ENCODE assay signal across 13 mouse cellular contexts in genomic region chr16:63806437-63807129, GRCm38 (mm10). TPM values are rescaled to one million over a fixed set of nuclear protein-coding genes. Genes with fewer than 3 reads are reported as not detected.
A peak's percentile ranks its signal among the peaks of the same experiment; 100 is the strongest.
DNase-seq lines count a peak whose midpoint lies in the region; ATAC-seq and TF ChIP-seq lines count a peak whose summit lies in the region.
"Had no signal": no experiment of that assay in that cellular context is flagged by ENCODE, and none has a peak within 500 bp of the region (broad histone marks: within the 10 kb centered on the region; RNA-seq: fewer than 3 reads in every experiment).

No protein-coding gene starts in this region.

- peak overlapping the region; percentile 75 for H3K27ac ChIP-seq in forebrain, embryonic 12.5 days
- no peak overlapping the region for H3K27ac ChIP-seq in hindbrain, postnatal 0 days
- H3K27ac ChIP-seq in neural tube, embryonic 13.5 days (replicated peaks): peak overlapping the region; percentile 59
- no peak overlapping the region for H3K27ac ChIP-seq in kidney, embryonic 15.5 days

- TF ChIP-seq CTCF in hindbrain, postnatal 0 days (IDR thresholded peaks at IDR 0.05; ENCODE audit: low read depth): no peak

- H3K27me3 ChIP-seq in forebrain, embryonic 12.5 days: no peaks in the 10 kb centered on the region
- H3K27me3 ChIP-seq in hindbrain, postnatal 0 days (ENCODE audit: insufficient read depth, low read length): no peaks in the 10 kb centered on the region
- H3K27me3 ChIP-seq in neural tube, embryonic 13.5 days: no peaks in the 10 kb centered on the region
- no peaks in the 10 kb centered on the region for H3K27me3 ChIP-seq in kidney, embryonic 15.5 days

- peaks cover 15% of the 10 kb centered on the region for H3K4me1 ChIP-seq in forebrain, embryonic 12.5 days
- no peaks in the 10 kb centered on the region for H3K4me1 ChIP-seq in hindbrain, postnatal 0 days (ENCODE audit: insufficient read depth, low read length)
- H3K4me1 ChIP-seq in neural tube, embryonic 13.5 days (replicated peaks): peaks cover 12% of the 10 kb centered on the region; the same call in 1 of the 2 replicates
- H3K4me1 ChIP-seq in kidney, embryonic 15.5 days: no peaks in the 10 kb centered on the region

- H3K4me3 ChIP-seq in forebrain, embryonic 12.5 days (replicated peaks): no peak overlapping the region
- H3K4me3 ChIP-seq in hindbrain, postnatal 0 days (ENCODE audit: low read length): no peak overlapping the region
- H3K4me3 ChIP-seq in neural tube, embryonic 13.5 days: no peak overlapping the region
- no peak overlapping the region for H3K4me3 ChIP-seq in kidney, embryonic 15.5 days (replicated peaks)

- H3K9me3 ChIP-seq in forebrain, embryonic 12.5 days: no peaks in the 10 kb centered on the region
- H3K9me3 ChIP-seq in hindbrain, postnatal 0 days (ENCODE audit: low read length): no peaks in the 10 kb centered on the region
- no peaks in the 10 kb centered on the region for H3K9me3 ChIP-seq in neural tube, embryonic 13.5 days
- no peaks in the 10 kb centered on the region for H3K9me3 ChIP-seq in kidney, embryonic 15.5 days (replicated peaks)

- 16% methylated on average over 5 of the region's 5 CpGs for WGBS in forebrain, embryonic 12.5 days
- WGBS in hindbrain, postnatal 0 days: 14% methylated on average over 5 of the region's 5 CpGs
- WGBS in neural tube, embryonic 13.5 days: 6% methylated on average over 5 of the region's 5 CpGs
- WGBS in kidney, embryonic 15.5 days: 46% methylated on average over 5 of the region's 5 CpGs

- no peak for DNase-seq in cerebellum, adult 11-12 months
- DNase-seq in hindbrain, postnatal 0 days (ENCODE audit: low spot score): peak; percentile 71
- DNase-seq in lung, postnatal 4 days: no peak
- DNase-seq: gastrocnemius, postnatal 10 days; kidney, adult 2 months; lung, postnatal 36 days; thymus, adult 2 months had no signal

- ATAC-seq in cerebellum, adult (ENCODE audit: insufficient number of reproducible peaks, low FRiP score, low TSS enrichment): peak; percentile 68
- peak; percentile 97 for ATAC-seq in forebrain, embryonic 12.5 days (ENCODE audit: low FRiP score)
- peak; percentile 89 for ATAC-seq in hindbrain, postnatal 0 days
- peak; percentile 95 for ATAC-seq in neural tube, embryonic 13.5 days (ENCODE audit: low read depth)
- ATAC-seq in kidney, embryonic 15.5 days (replicated peaks; ENCODE audit: low FRiP score): no peak
- ATAC-seq in monocyte, adult 5-6 weeks (replicated peaks; ENCODE audit: insufficient number of reproducible peaks, low FRiP score, low TSS enrichment, poor library complexity, severe bottlenecking): no peak

- 0 out of 2 replicates have a peak overlapping the region, but pooled peaks have one; percentile 21 for H3K9ac ChIP-seq in forebrain, embryonic 12.5 days
- H3K9ac ChIP-seq in hindbrain, postnatal 0 days (replicated peaks; ENCODE audit: low read length): no peak overlapping the region
- no peak overlapping the region for H3K9ac ChIP-seq in neural tube, embryonic 13.5 days
- H3K9ac ChIP-seq in kidney, embryonic 15.5 days: no peak overlapping the region

- no peaks in the 10 kb centered on the region for H3K36me3 ChIP-seq in forebrain, embryonic 12.5 days (replicated peaks)
- H3K36me3 ChIP-seq in hindbrain, postnatal 0 days (ENCODE audit: insufficient read depth, low read length): no peaks in the 10 kb centered on the region
- no peaks in the 10 kb centered on the region for H3K36me3 ChIP-seq in neural tube, embryonic 13.5 days
- H3K36me3 ChIP-seq in kidney, embryonic 15.5 days: no peaks in the 10 kb centered on the region

- H3K4me2 ChIP-seq in forebrain, embryonic 12.5 days: 0 out of 2 replicates have a peak overlapping the region, but pooled peaks have one; percentile 13
- H3K4me2 ChIP-seq in hindbrain, postnatal 0 days (ENCODE audit: low read depth, low read length): peak overlapping the region; percentile 23
- peak overlapping the region; percentile 22 for H3K4me2 ChIP-seq in neural tube, embryonic 13.5 days
- H3K4me2 ChIP-seq in kidney, embryonic 15.5 days: no peak overlapping the region

RNA-seq across cellular contexts. Expression of gene Epha3, which starts 57.4 kb away (rescaled TPM):
- polyA plus RNA-seq in forebrain, embryonic 12.5 days (2016; fragmentation: Nextera tagmentation; extraction: Ambion mirVana): 77.3 and 86.8 TPM in 2 replicates
- 22.8 and 23.3 TPM in 2 replicates for total RNA-seq in hindbrain, postnatal 0 days (2014; rRNA removed)
- 10.3 and 11.3 TPM in 2 replicates for polyA plus RNA-seq in hindbrain, postnatal 0 days (2015; fragmentation: Nextera tagmentation; extraction: Ambion mirVana)
- 17.5 and 25.0 TPM in 2 replicates for polyA plus RNA-seq in neural tube, embryonic 13.5 days (2015; fragmentation: Nextera tagmentation; extraction: Ambion mirVana)
- polyA plus RNA-seq in kidney, embryonic 15.5 days (2015; fragmentation: Nextera tagmentation; extraction: Ambion mirVana): 12.0 and 14.6 TPM in 2 replicates
- not detected in 3 replicates for total RNA-seq in monocyte, adult 5-6 weeks (2017)
- total RNA-seq: neutrophil, adult 5-6 weeks had no signal

Comparison
In these comparisons a context has a peak if more than half of its experiments do, and no peak if none do; other contexts are left out.
1. ATAC-seq: peak in cerebellum, adult (single experiment), forebrain, embryonic 12.5 days (single experiment), hindbrain, postnatal 0 days (single experiment) and neural tube, embryonic 13.5 days (single experiment); none in kidney, embryonic 15.5 days (single experiment) and monocyte, adult 5-6 weeks (single experiment).
2. H3K27ac ChIP-seq: peak in forebrain, embryonic 12.5 days (single experiment) and neural tube, embryonic 13.5 days (single experiment); none in hindbrain, postnatal 0 days (single experiment) and kidney, embryonic 15.5 days (single experiment).